Mouse (Mus musculus): ENCODE results near the gene Clps.

Gene Clps

GRCm38 (mm10) chr17:28517956-28518614, 42.5 kb downstream of the Clps start:
- no peak for DNase-seq (ENCODE audit: low read depth)

- DNase-seq (ENCODE audit: low read depth) = no peak
These were observed 43.1 kb downstream of the Clps start, which contains the start of gene Fkbp5 for GRCm38 (mm10) chr17:28517441-28517955. Fkbp5 (minus strand) TSS chr17:28517527.

GRCm38 (mm10) chr17:28516881-28517280, 43.7 kb downstream of the Clps start:
- DNase-seq (ENCODE audit: low read depth) = no peak

GRCm38 (mm10) chr17:28515431-28516341, 44.9 kb downstream of the Clps start:
- no peak for DNase-seq (ENCODE audit: low read depth)

- no peak for DNase-seq (ENCODE audit: low read depth)
These were observed 46.0 kb downstream of the Clps start for GRCm38 (mm10) chr17:28514555-28514954.

- DNase-seq (ENCODE audit: low read depth) = no peak
These were observed 46.7 kb downstream of the Clps start for GRCm38 (mm10) chr17:28513844-28514243.

- no peak for DNase-seq (ENCODE audit: low read depth)
These were observed 47.2 kb downstream of the Clps start for GRCm38 (mm10) chr17:28513337-28513736.

- DNase-seq (ENCODE audit: low read depth) = no peak
These were observed 47.9 kb downstream of the Clps start for GRCm38 (mm10) chr17:28512696-28513095.

GRCm38 (mm10) chr17:28511616-28512541, 48.7 kb downstream of the Clps start:
- no peak for DNase-seq (ENCODE audit: low read depth)

- DNase-seq (ENCODE audit: low read depth) = no peak
These were observed 49.9 kb downstream of the Clps start for GRCm38 (mm10) chr17:28510445-28511342.
